Mouse (Mus musculus) lung, embryonic 14.5 days (tissue): ENCODE data around the gene Mto1. TPM values are rescaled to one million over a fixed set of nuclear protein-coding genes. Genes with fewer than 3 reads are reported as not detected.
"Not testable (repeated sequence)": the region's sequence is repeated elsewhere in the genome, so short reads cannot be mapped to it uniquely, and the experiment has no call there.

ENCODE experiments used
- ATAC-seq: fragments of 200-750 bp; cut with Nextera tagmentation; 2 replicates; pipeline ENCODE4 v1.8.0; 2017; ENCODE audit warnings: mild to moderate bottlenecking, moderate TSS enrichment, moderate library complexity; ENCODE audit not compliant: insufficient read depth
- DNase-seq: peaks from one replicate; pipeline ENCODE4 v3.0.0-alpha.2; 2015
- H3K27ac ChIP-seq: fragments of 300-500 bp; sonication (generic); 2 replicates; pipeline ENCODE4 v1.5.1; 2014; ENCODE audit warnings: low read depth, mild to moderate bottlenecking, moderate library complexity
- H3K27me3 ChIP-seq: fragments of 300-500 bp; sonication (generic); 2 replicates; pipeline ENCODE4 v1.6.1; 2014; ENCODE audit warnings: low read length, control low read depth; ENCODE audit not compliant: insufficient read depth
- H3K36me3 ChIP-seq: fragments of 300-500 bp; sonication (generic); 2 replicates; pipeline ENCODE4 v1.6.1; 2014; ENCODE audit warnings: control low read depth; ENCODE audit not compliant: insufficient read depth
- H3K4me1 ChIP-seq: fragments of 300-500 bp; sonication (generic); 2 replicates; pipeline ENCODE4 v1.6.1; 2014; ENCODE audit warnings: antibody characterized with exemption, control low read depth; ENCODE audit not compliant: insufficient read depth
- H3K4me2 ChIP-seq: fragments of 300-500 bp; sonication (generic); 2 replicates; pipeline ENCODE4 v1.6.1; 2014; ENCODE audit warnings: mild to moderate bottlenecking
- H3K4me3 ChIP-seq: fragments of 300-500 bp; sonication (generic); 2 replicates; pipeline ENCODE4 v1.5.1; 2014; ENCODE audit warnings: low read depth, low read length
- H3K9ac ChIP-seq: fragments of 300-500 bp; sonication (generic); 2 replicates; pipeline ENCODE4 v1.6.1; 2014
- H3K9me3 ChIP-seq: fragments of 300-500 bp; sonication (generic); 2 replicates; pipeline ENCODE4 v1.6.1; 2016; ENCODE audit warnings: low read depth, low read length, control low read depth
- CTCF ChIP-seq: IDR thresholded peaks from 2 replicates; pipeline ENCODE4 v1.5.1; 2016; ENCODE audit warnings: antibody characterized with exemption, low read depth
- WGBS: fragments of 180-500 bp; shearing (Covaris S2); extraction: QIAGEN DNeasy Blood & Tissue Kit; methylation state at CpG from one replicate; pipeline ENCODE4 v1.1.7; 2014; 5-methylcytosine and 5-hydroxymethylcytosine counted together
- polyA plus RNA-seq: library from polyadenylated mRNA; unstranded; fragments of >200 nt; fragmentation: Nextera tagmentation; extraction: Ambion mirVana; gene quantifications from 2 replicates; pipeline ENCODE4 v1.2.1, GENCODE M21; 2014

The Mto1 gene
- polyA plus RNA-seq, 1 experiment from 2014 or later: 26.8 TPM

DNA sequence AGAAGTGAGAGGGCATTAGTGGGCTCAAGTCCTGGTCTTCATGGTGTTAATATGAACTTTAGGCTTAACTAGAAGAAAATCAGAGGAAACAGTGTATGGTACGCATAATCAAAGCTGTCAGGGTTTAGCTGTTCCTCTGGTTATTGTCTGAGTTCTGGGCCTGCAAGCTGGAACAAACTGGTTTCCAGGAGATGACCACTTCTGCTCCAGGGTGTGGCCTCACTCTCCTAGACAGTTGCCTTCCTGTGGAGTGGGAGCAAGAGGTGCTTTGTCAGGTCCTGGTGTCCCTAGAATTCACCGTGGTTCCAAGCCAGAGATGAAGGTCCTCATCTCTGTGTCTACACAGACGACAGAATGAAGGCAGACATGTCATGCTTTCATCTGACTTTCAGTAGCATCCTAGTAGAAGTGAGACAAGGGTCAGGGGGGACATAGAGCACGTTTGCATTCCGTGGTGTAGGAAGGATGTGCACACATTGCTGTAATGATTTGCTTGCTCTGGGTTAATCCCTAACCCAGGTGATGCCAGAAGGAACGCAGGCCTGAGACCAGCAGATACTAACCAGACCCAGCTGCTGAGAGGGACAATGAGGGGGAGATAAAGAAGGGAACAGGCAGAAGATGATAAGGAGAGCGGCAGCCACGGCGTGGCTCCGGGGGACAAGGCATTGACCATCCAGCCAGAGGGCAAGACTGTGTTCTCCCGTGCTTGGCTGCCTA is 58.2 kb downstream of the Mto1 start:
- no peak overlapping the region for H3K4me3 ChIP-seq
- ATAC-seq (no peak), DNase-seq (no peak)
- no peak overlapping the region for H3K27ac ChIP-seq
- WGBS: 26% methylated on average over 11 of the region's 11 CpGs
- no peaks in the 10 kb centered on the region for H3K36me3 ChIP-seq
- no peaks in the 10 kb centered on the region for H3K9me3 ChIP-seq
- no peak for TF ChIP-seq CTCF
- H3K27me3 ChIP-seq: no peaks in the 10 kb centered on the region
- no peaks in the 10 kb centered on the region for H3K4me1 ChIP-seq
- no peak overlapping the region for H3K9ac ChIP-seq
- no peak overlapping the region for H3K4me2 ChIP-seq

DNA sequence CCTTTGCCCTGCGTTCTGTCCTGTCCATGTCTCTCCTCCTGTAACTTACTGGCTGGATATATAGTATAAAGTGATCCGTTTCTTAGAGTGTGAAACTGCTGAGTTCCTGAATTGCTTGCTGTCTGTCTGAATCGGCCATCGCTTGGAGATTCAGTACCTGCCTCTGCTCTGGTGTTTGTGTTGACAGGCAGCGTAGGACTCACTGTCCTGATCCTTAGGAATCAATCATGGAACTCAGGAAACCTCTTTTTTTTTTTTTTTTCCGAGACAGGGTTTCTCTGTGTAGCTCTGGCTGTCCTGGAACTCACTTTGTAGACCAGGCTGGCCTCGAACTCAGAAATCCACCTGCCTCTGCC is 58.7 kb downstream of the Mto1 start:
- Histone ChIP-seq H3K4me2 (no peak overlapping the region), H3K4me1 (no peaks in the 10 kb centered on the region), H3K9ac (no peak overlapping the region), H3K36me3 (no peaks in the 10 kb centered on the region), H3K4me3 (no peak overlapping the region), H3K27ac (no peak overlapping the region), H3K9me3 (no peaks in the 10 kb centered on the region), H3K27me3 (no peaks in the 10 kb centered on the region)
- DNase-seq (no peak), ATAC-seq (no peak)
- no peak for TF ChIP-seq CTCF
- WGBS: 69% methylated on average over 7 of the region's 7 CpGs

DNA sequence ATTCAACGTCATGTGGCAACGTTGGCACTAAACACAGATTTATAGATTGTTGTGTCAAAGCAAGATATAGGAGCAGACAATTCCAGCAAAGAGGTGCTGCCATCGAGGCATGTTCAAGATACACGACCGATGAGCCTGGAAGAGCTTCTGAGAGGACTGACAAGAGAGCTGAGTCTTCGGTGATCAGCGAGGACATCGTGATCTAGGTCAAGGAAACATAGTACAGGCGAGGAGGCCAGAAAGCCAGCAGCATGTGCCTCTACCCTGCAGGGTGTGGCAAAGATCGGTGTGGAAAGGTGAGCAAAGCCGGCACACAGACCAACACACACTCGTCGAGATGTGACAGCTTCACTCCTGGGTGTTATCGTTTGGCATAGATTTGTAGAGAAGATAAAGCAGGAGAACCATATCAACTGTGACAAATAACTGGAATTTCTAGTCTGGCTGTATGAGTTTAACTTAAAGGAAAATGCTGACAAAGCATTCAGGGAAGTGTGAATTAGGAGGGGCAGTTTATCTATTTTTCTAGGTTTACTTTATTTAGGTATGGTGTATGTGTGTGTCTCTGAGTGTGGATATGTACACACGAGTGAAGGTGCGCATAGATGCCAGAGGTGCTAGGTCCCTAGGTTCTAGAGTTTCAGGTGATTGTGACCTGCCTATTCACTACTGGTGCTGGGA is 60.2 kb downstream of the Mto1 start:
- ATAC-seq (no peak), DNase-seq (no peak)
- Histone ChIP-seq H3K4me2 (no peak overlapping the region), H3K4me3 (no peak overlapping the region), H3K9me3 (no peaks in the 10 kb centered on the region), H3K36me3 (no peaks in the 10 kb centered on the region), H3K9ac (no peak overlapping the region), H3K4me1 (no peaks in the 10 kb centered on the region), H3K27ac (no peak overlapping the region), H3K27me3 (no peaks in the 10 kb centered on the region)
- TF ChIP-seq CTCF: no peak
- WGBS: 76% methylated on average over 16 of the region's 16 CpGs

DNA sequence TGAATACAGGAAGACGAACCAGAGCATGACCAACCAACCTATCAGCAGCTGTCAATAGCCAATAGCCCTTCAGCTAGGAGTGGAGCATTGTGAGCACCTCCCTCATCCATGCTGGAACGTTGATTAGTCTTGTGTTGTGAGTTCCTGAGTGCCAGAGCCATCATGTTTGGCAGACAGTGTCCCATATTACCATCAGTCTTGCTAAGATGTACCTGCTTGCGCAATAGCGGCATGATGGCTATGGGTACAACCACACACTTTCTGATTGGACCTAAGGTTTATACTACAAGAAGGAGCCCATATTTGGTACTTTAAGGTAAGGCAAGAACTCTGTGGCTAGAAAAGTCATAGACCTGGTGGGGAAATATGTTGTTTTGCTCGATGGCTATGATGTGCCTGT is 63.7 kb downstream of the Mto1 start:
- Histone ChIP-seq H3K27me3 (no peaks in the 10 kb centered on the region), H3K27ac (no peak overlapping the region), H3K4me2 (no peak overlapping the region), H3K4me1 (no peaks in the 10 kb centered on the region), H3K9ac (no peak overlapping the region), H3K4me3 (no peak overlapping the region), H3K36me3 (no peaks in the 10 kb centered on the region), H3K9me3 (no peaks in the 10 kb centered on the region)
- whole genome bisulfite sequencing: 93% methylated on average over 5 of the region's 5 CpGs
- no peak for TF ChIP-seq CTCF
- ATAC-seq: no peak
- DNase-seq: no peak

DNA sequence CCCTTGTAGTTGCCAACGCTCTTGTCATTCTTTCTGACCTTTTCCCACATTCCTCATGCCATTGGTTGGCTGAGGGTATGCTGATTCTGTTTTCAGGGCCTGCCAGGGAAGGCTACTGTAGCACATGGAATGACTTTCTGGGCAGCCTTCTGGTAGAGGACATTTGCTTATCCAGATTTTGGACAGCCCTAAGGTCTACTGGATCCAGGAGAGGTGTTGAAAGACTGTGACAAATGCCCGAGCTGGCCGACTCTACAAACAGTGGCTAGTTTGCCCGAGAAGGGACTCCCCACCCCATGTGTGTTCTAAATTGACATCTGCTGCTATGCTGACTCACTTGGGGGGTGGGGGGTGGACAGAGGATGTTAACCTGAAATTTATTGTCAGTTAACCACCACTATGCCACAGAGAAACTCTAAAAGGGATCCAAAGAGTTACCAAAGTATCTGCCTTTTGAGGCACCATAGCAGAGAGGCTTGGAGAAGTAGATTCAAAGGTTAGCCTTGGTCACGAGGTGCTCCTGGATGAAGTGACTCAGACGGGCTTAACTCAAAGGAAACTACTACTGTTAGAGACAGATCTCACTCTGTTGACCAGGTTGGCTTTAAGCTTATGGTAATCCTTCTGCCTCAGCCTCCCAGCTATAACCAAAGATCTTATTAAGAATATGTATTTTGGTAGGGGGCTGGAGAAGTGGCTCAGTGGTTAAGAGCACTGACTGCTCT is 65.9 kb downstream of the Mto1 start:
- H3K4me2 ChIP-seq: no peak overlapping the region
- no peaks in the 10 kb centered on the region for H3K9me3 ChIP-seq
- no peaks in the 10 kb centered on the region for H3K4me1 ChIP-seq
- DNase-seq (no peak), ATAC-seq (no peak)
- no peak for TF ChIP-seq CTCF
- H3K27ac ChIP-seq: no peak overlapping the region
- H3K4me3 ChIP-seq: no peak overlapping the region
- H3K27me3 ChIP-seq: no peaks in the 10 kb centered on the region
- no peaks in the 10 kb centered on the region for H3K36me3 ChIP-seq
- 47% methylated on average over 6 of the region's 6 CpGs for WGBS
- no peak overlapping the region for H3K9ac ChIP-seq

DNA sequence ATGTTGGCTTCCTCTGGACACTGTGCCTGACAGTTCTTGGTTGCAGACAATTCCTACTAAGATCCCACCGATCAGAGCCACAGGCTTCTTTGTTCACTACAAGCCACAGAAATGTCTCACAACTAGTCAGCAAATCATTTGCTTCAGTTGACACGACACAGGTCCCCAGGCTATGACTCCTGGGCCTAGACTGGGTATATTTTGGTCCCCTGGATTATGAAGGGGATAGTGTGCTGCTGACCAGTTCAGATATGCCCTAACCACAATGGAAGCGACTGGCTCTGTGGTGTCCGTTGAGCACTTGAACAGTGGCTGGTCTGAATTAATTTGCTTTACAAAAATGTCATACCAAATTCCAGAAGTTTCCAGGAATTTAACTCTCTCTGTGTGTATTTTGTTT is 66.7 kb downstream of the Mto1 start:
- WGBS: 81% methylated on average over 4 of the region's 4 CpGs
- ATAC-seq (no peak), DNase-seq (no peak)
- H3K4me1 ChIP-seq: no peaks in the 10 kb centered on the region
- H3K27me3 ChIP-seq: no peaks in the 10 kb centered on the region
- no peak overlapping the region for H3K27ac ChIP-seq
- H3K36me3 ChIP-seq: no peaks in the 10 kb centered on the region
- H3K4me2 ChIP-seq: no peak overlapping the region
- H3K9me3 ChIP-seq: no peaks in the 10 kb centered on the region
- H3K9ac ChIP-seq: no peak overlapping the region
- no peak for TF ChIP-seq CTCF
- no peak overlapping the region for H3K4me3 ChIP-seq

DNA sequence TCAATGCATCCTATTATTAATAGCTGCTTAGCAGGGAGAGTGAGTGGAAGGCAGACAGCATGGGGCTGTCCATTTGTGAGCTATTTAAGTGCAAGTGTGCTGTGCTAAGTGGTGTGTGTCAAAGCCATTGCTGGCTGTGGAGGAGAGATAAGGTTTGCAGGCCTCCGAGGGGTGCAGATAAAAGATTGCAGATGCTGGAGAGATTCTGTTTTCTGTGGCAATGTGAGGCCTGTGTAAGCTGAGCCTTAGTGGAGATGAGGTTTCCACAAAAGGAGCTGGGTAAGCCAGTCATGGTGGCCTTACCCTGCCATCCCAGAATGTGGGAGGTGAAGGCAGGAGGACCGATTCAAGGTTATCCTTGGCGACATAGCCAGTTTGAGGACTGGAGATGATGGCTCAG is 68.1 kb downstream of the Mto1 start:
- no peaks in the 10 kb centered on the region for H3K36me3 ChIP-seq
- 52% methylated on average over 3 of the region's 3 CpGs for WGBS
- no peak overlapping the region for H3K27ac ChIP-seq
- H3K9me3 ChIP-seq: no peaks in the 10 kb centered on the region
- no peak for ATAC-seq
- no peak for DNase-seq
- H3K4me1 ChIP-seq: no peaks in the 10 kb centered on the region; the same call in 1 of the 2 replicates
- no peak for TF ChIP-seq CTCF
- H3K9ac ChIP-seq: no peak overlapping the region
- no peaks in the 10 kb centered on the region for H3K27me3 ChIP-seq
- no peak overlapping the region for H3K4me2 ChIP-seq
- H3K4me3 ChIP-seq: no peak overlapping the region

DNA sequence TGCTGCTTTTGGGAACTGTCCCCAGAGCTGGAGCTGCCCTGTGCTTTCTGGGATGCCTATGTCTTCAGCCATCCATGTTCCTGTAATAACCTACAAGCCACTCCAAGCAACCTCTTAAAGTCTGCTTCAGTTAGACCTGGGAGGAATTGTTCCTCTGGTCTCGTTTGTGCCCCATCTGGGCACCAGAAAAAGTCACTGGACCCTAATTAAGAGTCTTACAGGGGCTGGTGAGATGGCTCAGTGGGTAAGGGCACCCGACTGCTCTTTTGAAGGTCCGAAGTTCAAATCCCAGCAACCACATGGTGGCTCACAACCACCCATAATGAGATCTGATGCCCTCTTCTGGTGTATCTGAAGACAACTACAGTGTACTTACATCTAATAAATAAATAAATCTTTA is 69.2 kb downstream of the Mto1 start:
- not testable (repeated sequence) for H3K4me1 ChIP-seq, H3K27me3 ChIP-seq, H3K36me3 ChIP-seq, H3K9ac ChIP-seq, ATAC-seq, H3K27ac ChIP-seq, H3K4me2 ChIP-seq, H3K4me3 ChIP-seq, H3K9me3 ChIP-seq, DNase-seq
- WGBS: 68% methylated on average over 3 of the region's 3 CpGs
